Mouse (Mus musculus) thymus, adult 2 months (tissue): ENCODE results near the gene Boll.

ENCODE experiments used
- CTCF ChIP-seq: fragments of 200-500 bp; IDR thresholded peaks from 2 replicates; pipeline ENCODE4 v1.5.1; 2012; ENCODE audit warnings: mild to moderate bottlenecking, control low read depth, low read length, moderate library complexity, borderline replicate concordance; ENCODE audit not compliant: control insufficient read depth, poor library complexity, insufficient read depth; ENCODE audit errors: extremely low read depth
- POLR2A ChIP-seq: fragments of 200-500 bp; IDR thresholded peaks from 2 replicates; pipeline ENCODE4 v1.6.1; 2012; ENCODE audit warnings: mild to moderate bottlenecking, low read length, control low read depth, moderate library complexity; ENCODE audit not compliant: control insufficient read depth, poor library complexity, insufficient read depth; ENCODE audit errors: extremely low read depth

DNA sequence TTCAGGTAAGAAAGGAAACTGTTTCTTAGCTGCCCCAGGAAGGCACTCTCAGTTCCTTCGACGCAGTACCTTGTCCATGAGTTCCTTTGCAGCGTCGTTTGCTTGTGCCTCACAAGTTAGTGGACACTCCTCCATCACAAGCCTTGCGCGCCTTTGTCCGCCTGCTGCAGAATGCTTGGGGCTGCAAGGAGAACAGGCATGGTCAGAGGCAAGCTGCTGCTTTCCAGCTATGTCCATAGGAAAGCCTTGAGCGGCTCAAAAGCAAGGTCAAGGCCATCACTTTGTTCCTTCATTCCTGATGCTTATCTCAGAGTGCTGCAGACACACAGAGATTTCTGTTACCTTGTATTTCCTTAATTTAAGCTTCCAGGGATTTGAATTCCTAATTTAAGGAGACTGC is 152.2 kb downstream of the Boll start:
- TF ChIP-seq CTCF (no peak), POLR2A (no peak)
